Mouse (Mus musculus) ES-Bruce4 (cell line): ENCODE results near the gene Nsun4.

Source experiments
- CTCF ChIP-seq: IDR thresholded peaks from one replicate; pipeline ENCODE4 v1.8.1; 2011; ENCODE audit warnings: low read depth, low read length
- POLR2A ChIP-seq: IDR thresholded peaks from one replicate; pipeline ENCODE4 v1.8.1; 2011; ENCODE audit warnings: low read length; ENCODE audit not compliant: insufficient read depth

- no peak for TF ChIP-seq POLR2A
- no peak for TF ChIP-seq CTCF
Observed at GRCm38 (mm10) chr4:116088510-116089249, 35.0 kb upstream of the Nsun4 start.
